Mouse (Mus musculus): Measurements from ENCODE around the gene Gm26938.
A peak's percentile ranks its signal among the peaks of the same experiment; 100 is the strongest.

DNA sequence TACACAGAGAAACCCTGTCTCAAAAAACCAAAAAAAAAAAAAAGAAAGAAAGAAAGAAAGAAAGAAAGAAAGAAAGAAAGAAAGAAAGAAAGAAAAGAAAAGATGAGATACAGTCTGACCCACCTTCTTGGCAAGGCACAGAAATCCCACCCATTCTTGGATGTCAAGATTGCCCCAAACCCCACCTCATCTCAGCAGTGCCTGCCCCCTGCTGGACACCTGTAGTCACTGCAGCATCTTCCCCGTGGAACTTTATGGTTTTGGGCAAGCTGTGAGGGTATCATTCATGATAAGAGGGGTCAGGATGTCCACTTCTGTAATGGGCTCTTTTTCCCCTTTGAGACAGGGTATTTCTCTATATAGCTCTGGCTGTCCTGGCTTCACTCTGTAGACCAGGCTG lies 8.9 kb downstream of the Gm26938 start:
- peak; percentile 92 for TF ChIP-seq CTCF (IDR thresholded peaks at IDR 0.05; ENCODE audit: low read depth)
- no peak for TF ChIP-seq EP300 (IDR thresholded peaks at IDR 0.05; ENCODE audit: low read depth)
